Mouse (Mus musculus): Measurements from ENCODE around the gene Spsb1. TPM values are rescaled to one million over a fixed set of nuclear protein-coding genes. Genes with fewer than 3 reads are reported as not detected.

Spsb1 gene
- polyA plus RNA-seq, 1 experiment from 2014 or later: 26.9 TPM

GRCm38 (mm10) chr4:149907656-149908055 is 47.2 kb downstream of the Spsb1 start:
- DNase-seq (ENCODE audit: low spot score) (no peak), ATAC-seq (ENCODE audit: insufficient read depth, low FRiP score, low TSS enrichment) (no peak)
- Histone ChIP-seq H3K4me3 (ENCODE audit: low read depth, low read length) (no peak overlapping the region), H3K4me2 (ENCODE audit: low read depth) (no peak overlapping the region), H3K36me3 (ENCODE audit: control insufficient read depth, insufficient read depth, low read length) (peaks cover 5% of the 10 kb centered on the region), H3K9me3 (ENCODE audit: control insufficient read depth, low read length) (no peaks in the 10 kb centered on the region), H3K27me3 (ENCODE audit: control insufficient read depth, insufficient read depth, low read length) (no peaks in the 10 kb centered on the region), H3K4me1 (ENCODE audit: control insufficient read depth, insufficient read depth, low read length) (peaks cover 23% of the 10 kb centered on the region), H3K9ac (ENCODE audit: low read length) (no peak overlapping the region), H3K27ac (ENCODE audit: low read depth, low read length) (no peak overlapping the region)
- WGBS: 42% methylated on average over 7 of the region's 7 CpGs

- no peak overlapping the region for H3K4me3 ChIP-seq (ENCODE audit: low read depth, low read length)
- no peaks in the 10 kb centered on the region for H3K9me3 ChIP-seq (ENCODE audit: control insufficient read depth, low read length)
- H3K4me1 ChIP-seq (ENCODE audit: control insufficient read depth, insufficient read depth, low read length): peaks cover 18% of the 10 kb centered on the region; the same call in 1 of the 2 replicates
- ATAC-seq (ENCODE audit: insufficient read depth, low FRiP score, low TSS enrichment) (no peak), DNase-seq (ENCODE audit: low spot score) (peak; percentile 41)
- no peaks in the 10 kb centered on the region for H3K27me3 ChIP-seq (ENCODE audit: control insufficient read depth, insufficient read depth, low read length)
- no peak overlapping the region for H3K4me2 ChIP-seq (ENCODE audit: low read depth)
- H3K9ac ChIP-seq (ENCODE audit: low read length): no peak overlapping the region
- H3K36me3 ChIP-seq (ENCODE audit: control insufficient read depth, insufficient read depth, low read length): peaks cover 5% of the 10 kb centered on the region
- H3K27ac ChIP-seq (ENCODE audit: low read depth, low read length): no peak overlapping the region
- WGBS: 13% methylated on average over 13 of the region's 13 CpGs
Measured at GRCm38 (mm10) chr4:149906921-149907320, 47.9 kb downstream of the Spsb1 start.

DNA sequence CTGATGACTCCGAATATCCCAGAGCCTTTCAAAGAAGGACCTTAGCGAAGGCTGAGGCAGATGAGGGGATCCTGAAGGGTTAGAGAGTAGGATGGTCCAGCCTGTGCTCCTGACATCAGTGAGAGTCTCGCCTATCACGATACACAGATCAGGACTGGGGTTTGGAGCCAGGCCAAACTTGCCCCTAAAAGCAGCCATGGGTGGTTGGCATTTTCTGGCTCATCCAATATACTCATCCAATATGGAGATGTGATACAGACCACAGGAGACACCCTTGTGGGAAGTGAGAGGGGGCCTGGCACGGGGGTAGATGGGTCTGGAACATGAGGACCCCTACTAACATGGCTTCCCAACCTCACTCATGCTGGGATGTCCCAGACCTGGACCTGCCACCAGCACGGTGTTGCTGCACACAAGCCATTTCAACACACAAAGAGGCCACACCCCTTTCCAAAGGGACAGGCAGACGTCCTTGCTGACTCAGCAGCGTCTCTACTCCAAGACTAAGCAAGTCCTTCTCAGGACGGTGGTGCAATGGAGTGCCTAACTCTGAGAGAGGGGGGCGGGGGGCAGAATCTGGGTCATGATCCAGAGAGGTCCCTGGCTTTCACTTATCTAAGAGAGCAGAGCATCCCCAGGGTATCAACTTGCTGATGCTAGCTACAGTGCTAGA is 49.4 kb downstream of the Spsb1 start:
- Histone ChIP-seq H3K9ac (ENCODE audit: low read length) (no peak overlapping the region), H3K4me1 (ENCODE audit: control insufficient read depth, insufficient read depth, low read length) (peaks cover 18% of the 10 kb centered on the region; the same call in 1 of the 2 replicates), H3K4me2 (ENCODE audit: low read depth) (no peak overlapping the region), H3K36me3 (ENCODE audit: control insufficient read depth, insufficient read depth, low read length) (peaks cover 5% of the 10 kb centered on the region), H3K9me3 (ENCODE audit: control insufficient read depth, low read length) (no peaks in the 10 kb centered on the region), H3K27me3 (ENCODE audit: control insufficient read depth, insufficient read depth, low read length) (no peaks in the 10 kb centered on the region), H3K27ac (ENCODE audit: low read depth, low read length) (no peak overlapping the region), H3K4me3 (ENCODE audit: low read depth, low read length) (no peak overlapping the region)
- 85% methylated on average over 10 of the region's 10 CpGs for WGBS
- no peak for DNase-seq (ENCODE audit: low spot score)
- no peak for ATAC-seq (ENCODE audit: insufficient read depth, low FRiP score, low TSS enrichment)

- no peak overlapping the region for H3K27ac ChIP-seq (ENCODE audit: low read depth, low read length)
- no peak for DNase-seq (ENCODE audit: low spot score)
- no peak overlapping the region for H3K4me2 ChIP-seq (ENCODE audit: low read depth)
- 45% methylated on average over 5 of the region's 5 CpGs for WGBS
- H3K9me3 ChIP-seq (ENCODE audit: control insufficient read depth, low read length): no peaks in the 10 kb centered on the region
- peaks cover 18% of the 10 kb centered on the region; the same call in 1 of the 2 replicates for H3K4me1 ChIP-seq (ENCODE audit: control insufficient read depth, insufficient read depth, low read length)
- H3K27me3 ChIP-seq (ENCODE audit: control insufficient read depth, insufficient read depth, low read length): no peaks in the 10 kb centered on the region
- peaks cover 5% of the 10 kb centered on the region for H3K36me3 ChIP-seq (ENCODE audit: control insufficient read depth, insufficient read depth, low read length)
- no peak overlapping the region for H3K4me3 ChIP-seq (ENCODE audit: low read depth, low read length)
- H3K9ac ChIP-seq (ENCODE audit: low read length): no peak overlapping the region
- ATAC-seq (ENCODE audit: insufficient read depth, low FRiP score, low TSS enrichment): no peak
Measured at GRCm38 (mm10) chr4:149903026-149903425, 51.8 kb downstream of the Spsb1 start.

- WGBS: 69% methylated on average over 3 of the region's 3 CpGs
Measured at GRCm38 (mm10) chr4:149901349-149901782, 53.5 kb downstream of the Spsb1 start.

GRCm38 (mm10) chr4:149897661-149898260 is 57.1 kb downstream of the Spsb1 start:
- no peak overlapping the region for H3K27ac ChIP-seq (ENCODE audit: low read depth, low read length)
- peaks cover 33% of the 10 kb centered on the region for H3K4me1 ChIP-seq (ENCODE audit: control insufficient read depth, insufficient read depth, low read length)
- H3K27me3 ChIP-seq (ENCODE audit: control insufficient read depth, insufficient read depth, low read length): no peaks in the 10 kb centered on the region
- H3K36me3 ChIP-seq (ENCODE audit: control insufficient read depth, insufficient read depth, low read length): 0 out of 2 replicates have a peak, but pooled peaks cover 2% of the 10 kb centered on the region
- no peak overlapping the region for H3K4me3 ChIP-seq (ENCODE audit: low read depth, low read length)
- H3K9ac ChIP-seq (ENCODE audit: low read length): no peak overlapping the region
- DNase-seq (ENCODE audit: low spot score) (no peak), ATAC-seq (ENCODE audit: insufficient read depth, low FRiP score, low TSS enrichment) (no peak)
- no peaks in the 10 kb centered on the region for H3K9me3 ChIP-seq (ENCODE audit: control insufficient read depth, low read length)
- H3K4me2 ChIP-seq (ENCODE audit: low read depth): no peak overlapping the region
- 90% methylated on average over 13 of the region's 13 CpGs for WGBS

More at GRCm38 (mm10) chr4:149901349-149901782, 53.5 kb downstream of the Spsb1 start:
- DNase-seq (ENCODE audit: low spot score) (no peak), ATAC-seq (ENCODE audit: insufficient read depth, low FRiP score, low TSS enrichment) (no peak)
- Histone ChIP-seq H3K4me3 (ENCODE audit: low read depth, low read length) (no peak overlapping the region), H3K27ac (ENCODE audit: low read depth, low read length) (no peak overlapping the region), H3K4me1 (ENCODE audit: control insufficient read depth, insufficient read depth, low read length) (peaks cover 9% of the 10 kb centered on the region; the same call in 1 of the 2 replicates), H3K36me3 (ENCODE audit: control insufficient read depth, insufficient read depth, low read length) (peaks cover 7% of the 10 kb centered on the region), H3K27me3 (ENCODE audit: control insufficient read depth, insufficient read depth, low read length) (no peaks in the 10 kb centered on the region), H3K9me3 (ENCODE audit: control insufficient read depth, low read length) (no peaks in the 10 kb centered on the region), H3K4me2 (ENCODE audit: low read depth) (no peak overlapping the region), H3K9ac (ENCODE audit: low read length) (no peak overlapping the region)

- ATAC-seq (ENCODE audit: insufficient read depth, low FRiP score, low TSS enrichment): no peak
- Histone ChIP-seq H3K4me3 (ENCODE audit: low read depth, low read length) (no peak overlapping the region), H3K9ac (ENCODE audit: low read length) (no peak overlapping the region; the same call in 1 of the 2 replicates), H3K9me3 (ENCODE audit: control insufficient read depth, low read length) (no peaks in the 10 kb centered on the region), H3K4me2 (ENCODE audit: low read depth) (no peak overlapping the region), H3K27ac (ENCODE audit: low read depth, low read length) (no peak overlapping the region), H3K36me3 (ENCODE audit: control insufficient read depth, insufficient read depth, low read length) (0 out of 2 replicates have a peak, but pooled peaks cover 2% of the 10 kb centered on the region), H3K4me1 (ENCODE audit: control insufficient read depth, insufficient read depth, low read length) (peaks cover 40% of the 10 kb centered on the region), H3K27me3 (ENCODE audit: control insufficient read depth, insufficient read depth, low read length) (no peaks in the 10 kb centered on the region)
- no peak for DNase-seq (ENCODE audit: low spot score)
- WGBS: 83% methylated on average over 12 of the region's 12 CpGs
Measured at GRCm38 (mm10) chr4:149896024-149896538, 58.8 kb downstream of the Spsb1 start.

DNA sequence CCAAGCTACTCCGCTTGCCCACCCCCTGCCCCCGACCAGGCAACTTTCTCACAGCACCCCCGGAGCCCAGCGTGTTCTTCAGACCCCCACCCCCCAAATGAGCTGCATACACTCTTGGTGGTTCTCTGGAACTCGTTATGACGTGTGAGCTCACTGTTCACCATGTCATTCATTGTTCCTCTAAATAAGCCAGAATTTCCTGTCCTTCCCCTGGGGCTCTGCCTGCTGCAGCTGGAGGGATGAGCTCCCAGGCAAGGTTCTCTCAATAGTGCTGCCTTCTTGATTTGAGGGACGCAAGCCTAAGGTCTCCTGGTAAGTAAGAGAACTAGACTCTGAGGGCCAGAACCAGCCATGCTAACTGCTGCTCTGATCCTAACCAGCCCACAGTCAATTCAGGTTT is 59.6 kb downstream of the Spsb1 start:
- DNase-seq (ENCODE audit: low spot score) (no peak), ATAC-seq (ENCODE audit: insufficient read depth, low FRiP score, low TSS enrichment) (no peak)
- H3K4me1 ChIP-seq (ENCODE audit: control insufficient read depth, insufficient read depth, low read length): peaks cover 44% of the 10 kb centered on the region
- H3K36me3 ChIP-seq (ENCODE audit: control insufficient read depth, insufficient read depth, low read length): 0 out of 2 replicates have a peak, but pooled peaks cover 2% of the 10 kb centered on the region
- H3K9ac ChIP-seq (ENCODE audit: low read length): no peak overlapping the region
- no peaks in the 10 kb centered on the region for H3K9me3 ChIP-seq (ENCODE audit: control insufficient read depth, low read length)
- no peaks in the 10 kb centered on the region for H3K27me3 ChIP-seq (ENCODE audit: control insufficient read depth, insufficient read depth, low read length)
- WGBS: 65% methylated on average over 7 of the region's 7 CpGs
- H3K27ac ChIP-seq (ENCODE audit: low read depth, low read length): peak overlapping the region; percentile 91
- H3K4me3 ChIP-seq (ENCODE audit: low read depth, low read length): no peak overlapping the region
- no peak overlapping the region for H3K4me2 ChIP-seq (ENCODE audit: low read depth)
